Mouse (Mus musculus): ENCODE measurements around the gene Ccdc172. TPM values are rescaled to one million over a fixed set of nuclear protein-coding genes. Genes with fewer than 3 reads are reported as not detected.
A peak's percentile ranks its signal among the peaks of the same experiment; 100 is the strongest.

Ccdc172 gene
- polyA plus RNA-seq, 2 experiments = not detected

DNA sequence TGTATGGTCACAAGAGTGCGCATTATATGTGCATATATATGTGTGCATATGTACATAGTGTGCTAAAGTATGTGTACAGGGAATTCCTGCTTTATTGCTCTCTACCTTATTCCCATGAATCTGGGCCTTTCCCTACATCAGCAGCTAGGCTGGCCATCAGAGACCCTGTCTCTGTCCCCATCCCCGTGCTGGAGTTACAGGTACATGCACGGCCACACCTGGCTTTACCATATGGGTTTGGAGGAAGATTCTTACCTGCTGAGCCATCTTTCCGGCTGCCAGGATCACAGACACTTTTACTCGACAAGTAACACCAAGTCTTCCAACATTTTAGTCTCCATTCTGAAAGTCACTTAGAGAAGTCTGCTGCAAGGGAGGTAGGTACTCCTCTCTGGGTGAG lies 71.2 kb downstream of the Ccdc172 start:
- no peak overlapping the region for H3K9ac ChIP-seq (ENCODE audit: low read depth, low read length, severe bottlenecking)
- H3K9me3 ChIP-seq (ENCODE audit: control insufficient read depth, low read length) = no peaks in the 10 kb centered on the region
- no peak overlapping the region for H3K27ac ChIP-seq (replicated peaks; ENCODE audit: low read depth, low read length)
- no peak for DNase-seq (ENCODE audit: low spot score)
- H3K4me1 ChIP-seq (ENCODE audit: control insufficient read depth, insufficient read depth, low read length) = peaks cover 7% of the 10 kb centered on the region
- H3K4me2 ChIP-seq (replicated peaks; ENCODE audit: low read depth, low read length, severe bottlenecking) = no peak overlapping the region
- no peak for TF ChIP-seq POLR2A (IDR thresholded peaks at IDR 0.05; ENCODE audit: borderline replicate concordance, extremely low read depth, insufficient read depth, insufficient read length)
- H3K27me3 ChIP-seq (ENCODE audit: control insufficient read depth, insufficient read depth, low read length) = no peaks in the 10 kb centered on the region
- no peak overlapping the region for H3K4me3 ChIP-seq (replicated peaks; ENCODE audit: low read length)
- H3K36me3 ChIP-seq (ENCODE audit: control insufficient read depth, insufficient read depth, low read length) = no peaks in the 10 kb centered on the region
- no peak for ATAC-seq (ENCODE audit: low FRiP score, low read depth)
- WGBS = 84% methylated on average over 5 of the region's 5 CpGs

DNA sequence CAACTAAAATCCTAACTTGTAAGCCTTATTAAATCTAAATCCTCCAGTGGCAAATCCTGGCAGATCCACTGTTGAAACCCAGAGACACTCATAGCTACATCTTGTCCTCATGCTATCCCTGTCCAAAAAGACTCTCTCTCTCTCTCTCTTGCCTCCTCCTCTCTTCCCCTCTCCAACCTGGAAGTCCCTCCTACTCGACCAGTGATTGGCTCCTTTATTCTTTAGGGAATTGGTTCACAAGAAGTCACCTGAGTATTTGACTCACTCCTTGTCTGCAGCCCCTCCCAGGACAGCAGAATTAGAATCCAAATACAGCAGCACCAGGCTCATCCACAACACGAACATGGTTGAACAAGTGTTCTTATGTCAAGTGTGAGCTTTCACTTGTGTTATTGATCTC lies 74.3 kb downstream of the Ccdc172 start:
- Histone ChIP-seq H3K27ac (replicated peaks; ENCODE audit: low read depth, low read length) (no peak overlapping the region), H3K9ac (ENCODE audit: low read depth, low read length, severe bottlenecking) (no peak overlapping the region), H3K4me1 (ENCODE audit: control insufficient read depth, insufficient read depth, low read length) (peaks cover 7% of the 10 kb centered on the region), H3K4me3 (replicated peaks; ENCODE audit: low read length) (no peak overlapping the region), H3K36me3 (ENCODE audit: control insufficient read depth, insufficient read depth, low read length) (no peaks in the 10 kb centered on the region), H3K27me3 (ENCODE audit: control insufficient read depth, insufficient read depth, low read length) (no peaks in the 10 kb centered on the region), H3K9me3 (ENCODE audit: control insufficient read depth, low read length) (no peaks in the 10 kb centered on the region), H3K4me2 (replicated peaks; ENCODE audit: low read depth, low read length, severe bottlenecking) (no peak overlapping the region)
- no peak for DNase-seq (ENCODE audit: low spot score)
- no peak for ATAC-seq (ENCODE audit: low FRiP score, low read depth)
- no peak for TF ChIP-seq POLR2A (IDR thresholded peaks at IDR 0.05; ENCODE audit: borderline replicate concordance, extremely low read depth, insufficient read depth, insufficient read length)
- WGBS = 70% methylated on average over 2 of the region's 2 CpGs

DNA sequence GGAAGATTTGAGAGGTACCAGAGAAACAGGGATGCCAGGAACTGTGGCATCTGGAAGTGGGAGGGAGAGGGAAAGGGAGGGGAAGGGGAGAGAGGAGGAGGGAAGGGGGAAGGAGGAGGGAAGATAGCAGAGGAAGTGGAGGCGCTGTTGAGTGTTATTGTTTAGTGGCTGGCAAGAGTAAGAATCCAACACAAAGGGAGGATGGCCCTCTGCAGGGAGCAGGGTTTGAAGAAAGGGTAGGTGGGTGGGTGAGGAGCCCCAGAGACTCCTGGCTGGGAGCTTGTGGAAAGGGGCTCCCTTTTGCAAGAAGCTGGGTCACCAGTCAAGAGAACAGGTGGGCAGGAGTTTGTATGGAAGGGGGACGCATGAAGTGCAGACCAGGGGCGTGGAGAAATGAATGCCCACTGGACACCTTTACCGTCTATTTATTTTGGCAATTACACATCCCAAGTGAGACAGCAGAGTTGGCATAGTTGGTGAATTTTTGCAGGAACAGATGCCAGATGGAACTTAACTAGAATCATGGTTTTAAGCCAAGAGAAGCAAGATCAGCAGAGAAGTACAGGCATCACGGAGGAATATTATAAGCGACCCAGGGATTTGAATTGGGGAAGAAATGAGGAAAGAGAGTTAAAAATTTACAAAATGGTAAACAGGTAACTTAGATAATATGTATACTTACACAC lies 78.6 kb downstream of the Ccdc172 start:
- H3K4me2 ChIP-seq (replicated peaks; ENCODE audit: low read depth, low read length, severe bottlenecking) = no peak overlapping the region
- H3K9ac ChIP-seq (ENCODE audit: low read depth, low read length, severe bottlenecking) = no peak overlapping the region
- TF ChIP-seq POLR2A (IDR thresholded peaks at IDR 0.05; ENCODE audit: borderline replicate concordance, extremely low read depth, insufficient read depth, insufficient read length) = no peak
- no peaks in the 10 kb centered on the region for H3K4me1 ChIP-seq (ENCODE audit: control insufficient read depth, insufficient read depth, low read length)
- H3K4me3 ChIP-seq (replicated peaks; ENCODE audit: low read length) = no peak overlapping the region
- ATAC-seq (ENCODE audit: low FRiP score, low read depth) = no peak
- no peaks in the 10 kb centered on the region for H3K27me3 ChIP-seq (ENCODE audit: control insufficient read depth, insufficient read depth, low read length)
- H3K27ac ChIP-seq (replicated peaks; ENCODE audit: low read depth, low read length) = no peak overlapping the region
- H3K9me3 ChIP-seq (ENCODE audit: control insufficient read depth, low read length) = peaks cover 6% of the 10 kb centered on the region; the same call in 1 of the 2 replicates
- 68% methylated on average over 6 of the region's 6 CpGs for WGBS
- no peak for DNase-seq (ENCODE audit: low spot score)
- H3K36me3 ChIP-seq (ENCODE audit: control insufficient read depth, insufficient read depth, low read length) = no peaks in the 10 kb centered on the region

DNA sequence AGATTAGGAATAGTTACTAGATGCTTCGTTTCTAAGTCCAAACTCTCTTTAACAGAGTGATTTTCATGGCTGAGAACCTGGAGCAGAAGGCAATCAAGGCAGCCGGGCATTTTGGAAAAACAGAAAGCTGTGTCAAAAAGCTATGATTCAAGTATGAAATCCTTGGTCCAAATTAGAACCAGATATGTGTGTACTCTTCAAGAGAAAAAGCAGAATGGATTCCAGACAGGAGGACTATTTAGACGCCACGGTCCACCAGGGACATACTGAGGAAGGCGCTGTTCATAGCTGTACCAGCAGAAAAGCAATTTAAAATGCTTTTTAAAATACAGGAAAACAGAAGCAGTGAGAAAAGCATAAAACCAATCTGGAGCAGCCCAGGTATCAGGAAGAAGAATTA lies 88.6 kb downstream of the Ccdc172 start:
- H3K27ac ChIP-seq (replicated peaks; ENCODE audit: low read depth, low read length) = no peak overlapping the region

More for the DNA sequence above, 88.6 kb downstream of the Ccdc172 start:
- Histone ChIP-seq H3K4me2 (replicated peaks; ENCODE audit: low read depth, low read length, severe bottlenecking) (no peak overlapping the region), H3K4me3 (replicated peaks; ENCODE audit: low read length) (no peak overlapping the region), H3K36me3 (ENCODE audit: control insufficient read depth, insufficient read depth, low read length) (no peaks in the 10 kb centered on the region), H3K9me3 (ENCODE audit: control insufficient read depth, low read length) (no peaks in the 10 kb centered on the region), H3K4me1 (ENCODE audit: control insufficient read depth, insufficient read depth, low read length) (no peaks in the 10 kb centered on the region), H3K27me3 (ENCODE audit: control insufficient read depth, insufficient read depth, low read length) (no peaks in the 10 kb centered on the region), H3K9ac (ENCODE audit: low read depth, low read length, severe bottlenecking) (no peak overlapping the region)
- DNase-seq (ENCODE audit: low spot score) = peak; percentile 40
- whole genome bisulfite sequencing = 49% methylated on average over 5 of the region's 5 CpGs
- no peak for ATAC-seq (ENCODE audit: low FRiP score, low read depth)
- no peak for TF ChIP-seq POLR2A (IDR thresholded peaks at IDR 0.05; ENCODE audit: borderline replicate concordance, extremely low read depth, insufficient read depth, insufficient read length)

Other genes with a start within 250 kb of the Ccdc172 start
- gene Gfra1, start 56.1 kb upstream of the Ccdc172 start, polyA plus RNA-seq (2012; rRNA removed) = 19.5 and 20.3 TPM in 2 replicates
- 18.5 and 19.9 TPM in 2 replicates for gene Gfra1, start 56.1 kb upstream of the Ccdc172 start, polyA plus RNA-seq (2014; fragmentation: Nextera tagmentation; extraction: Ambion mirVana)
- 0.14 TPM in 1 of 2 replicates, not detected in the other for gene Pnlip, start 140.5 kb downstream of the Ccdc172 start, polyA plus RNA-seq (2012; rRNA removed)
- gene Pnlip, start 140.5 kb downstream of the Ccdc172 start, polyA plus RNA-seq (2014; fragmentation: Nextera tagmentation; extraction: Ambion mirVana) = not detected in 2 replicates
- 0.06 and 0.12 TPM in 2 replicates for gene Pnliprp1, start 216.9 kb downstream of the Ccdc172 start, polyA plus RNA-seq (2012; rRNA removed)
- 0.36 TPM in 1 of 2 replicates, not detected in the other for gene Pnliprp1, start 216.9 kb downstream of the Ccdc172 start, polyA plus RNA-seq (2014; fragmentation: Nextera tagmentation; extraction: Ambion mirVana)
- 0.04 TPM in 1 of 2 replicates, not detected in the other for gene Pnliprp2, start 247.7 kb downstream of the Ccdc172 start, polyA plus RNA-seq (2012; rRNA removed)
- gene Pnliprp2, start 247.7 kb downstream of the Ccdc172 start, polyA plus RNA-seq (2014; fragmentation: Nextera tagmentation; extraction: Ambion mirVana) = not detected in 2 replicates